ENCODE assay signal across 13 mouse cellular contexts in genomic region chr1:190971708-190972610, GRCm38 (mm10). TPM values are rescaled to one million over a fixed set of nuclear protein-coding genes. Genes with fewer than 3 reads are reported as not detected.
DNase-seq lines count a peak whose midpoint lies in the region; ATAC-seq lines count a peak whose summit lies in the region.
"Had no signal": no experiment of that assay in that cellular context is flagged by ENCODE, and none has a peak within 500 bp of the region (broad histone marks: within the 10 kb centered on the region; RNA-seq: fewer than 3 reads in every experiment).

No protein-coding gene starts in this region.

- no peak overlapping the region for H3K4me2 ChIP-seq in limb, embryonic 12.5 days
- peak overlapping the region; percentile 17 for H3K4me2 ChIP-seq in heart, embryonic 12.5 days
- no peak overlapping the region for H3K4me2 ChIP-seq in kidney, embryonic 14.5 days (replicated peaks; ENCODE audit: low read depth, low read length)

- ATAC-seq in limb, embryonic 12.5 days (ENCODE audit: insufficient number of reproducible peaks, insufficient read depth, low FRiP score, low TSS enrichment, low read depth): no peak
- no peak for ATAC-seq in heart, embryonic 12.5 days (ENCODE audit: insufficient number of reproducible peaks, low FRiP score)
- ATAC-seq in megakaryocyte-erythroid progenitor cell, adult 5-6 weeks (replicated peaks; ENCODE audit: low FRiP score, low TSS enrichment, poor library complexity, severe bottlenecking): peak; percentile 91
- ATAC-seq in kidney, embryonic 14.5 days (ENCODE audit: low FRiP score, low TSS enrichment): no peak
- ATAC-seq: inflammation-experienced regulatory T-cells, adult 6 months had no signal

- H3K9ac ChIP-seq in limb, embryonic 12.5 days (replicated peaks): no peak overlapping the region; the same call in 1 of the 2 replicates
- H3K9ac ChIP-seq in heart, embryonic 12.5 days: peak overlapping the region; percentile 48
- H3K9ac ChIP-seq in kidney, embryonic 14.5 days (ENCODE audit: low read depth, low read length): no peak overlapping the region

- H3K27me3 ChIP-seq in limb, embryonic 12.5 days: no peaks in the 10 kb centered on the region
- H3K27me3 ChIP-seq in limb, embryonic 10.5 days (ENCODE audit: low read depth, poor library complexity, severe bottlenecking): no peaks in the 10 kb centered on the region
- H3K27me3 ChIP-seq in heart, embryonic 12.5 days (replicated peaks): no peaks in the 10 kb centered on the region
- no peaks in the 10 kb centered on the region for H3K27me3 ChIP-seq in kidney, embryonic 14.5 days (ENCODE audit: control insufficient read depth, insufficient read depth, low read length)

- H3K4me1 ChIP-seq in limb, embryonic 12.5 days (replicated peaks): peaks cover 19% of the 10 kb centered on the region
- peaks cover 16% of the 10 kb centered on the region for H3K4me1 ChIP-seq in limb, embryonic 10.5 days
- H3K4me1 ChIP-seq in heart, embryonic 12.5 days (replicated peaks): peaks cover 69% of the 10 kb centered on the region
- H3K4me1 ChIP-seq in kidney, embryonic 14.5 days (ENCODE audit: control insufficient read depth, insufficient read depth, low read length): peaks cover 5% of the 10 kb centered on the region; the same call in 1 of the 2 replicates

- no peak overlapping the region for H3K4me3 ChIP-seq in limb, embryonic 12.5 days (replicated peaks)
- no peak overlapping the region for H3K4me3 ChIP-seq in limb, embryonic 10.5 days
- no peak overlapping the region for H3K4me3 ChIP-seq in heart, embryonic 12.5 days
- no peak overlapping the region for H3K4me3 ChIP-seq in kidney, embryonic 14.5 days (ENCODE audit: low read length)
- H3K4me3 ChIP-seq: embryonic facial prominence, embryonic 10.5 days had no signal

- WGBS in limb, embryonic 12.5 days: 78% methylated on average over 14 of the region's 14 CpGs
- WGBS in limb, embryonic 10.5 days: 82% methylated on average over 14 of the region's 14 CpGs
- WGBS in heart, embryonic 12.5 days: 68% methylated on average over 14 of the region's 14 CpGs
- 78% methylated on average over 14 of the region's 14 CpGs for WGBS in kidney, embryonic 14.5 days

- 0 out of 2 replicates have a peak overlapping the region, but pooled peaks have one; percentile 7 for H3K27ac ChIP-seq in limb, embryonic 12.5 days
- H3K27ac ChIP-seq in limb, embryonic 10.5 days: no peak overlapping the region
- H3K27ac ChIP-seq in heart, embryonic 12.5 days (ENCODE audit: poor library complexity, severe bottlenecking): peak overlapping the region; percentile 75
- H3K27ac ChIP-seq in kidney, embryonic 14.5 days (ENCODE audit: low read depth, low read length): no peak overlapping the region
- H3K27ac ChIP-seq: embryonic facial prominence, embryonic 10.5 days had no signal

- H3K9me3 ChIP-seq in limb, embryonic 12.5 days: no peaks in the 10 kb centered on the region
- no peaks in the 10 kb centered on the region for H3K9me3 ChIP-seq in limb, embryonic 10.5 days (replicated peaks)
- H3K9me3 ChIP-seq in heart, embryonic 12.5 days (replicated peaks): no peaks in the 10 kb centered on the region
- H3K9me3 ChIP-seq in kidney, embryonic 14.5 days (ENCODE audit: control insufficient read depth, low read length): no peaks in the 10 kb centered on the region
- H3K9me3 ChIP-seq: embryonic facial prominence, embryonic 10.5 days; G1E had no signal

- H3K36me3 ChIP-seq in limb, embryonic 12.5 days: peaks cover 95% of the 10 kb centered on the region
- H3K36me3 ChIP-seq in limb, embryonic 10.5 days: peaks cover 100% of the 10 kb centered on the region
- peaks cover 90% of the 10 kb centered on the region for H3K36me3 ChIP-seq in heart, embryonic 12.5 days
- H3K36me3 ChIP-seq in kidney, embryonic 14.5 days (ENCODE audit: control insufficient read depth, insufficient read depth, low read length): peaks cover 58% of the 10 kb centered on the region
- H3K36me3 ChIP-seq: G1E had no signal

- DNase-seq in cerebellum, adult 11-12 months: peak; percentile 36
- no peak for DNase-seq in cerebellum, adult 11 months
- no peak for DNase-seq in limb, embryonic 10.5 days (ENCODE audit: low spot score)
- no peak for DNase-seq in thymus, postnatal 10 days (ENCODE audit: low spot score in 2 of 2)
- DNase-seq: adrenal gland, adult 8-10 months; midbrain, embryonic 14.5 days had no signal

RNA-seq across cellular contexts. Expression of gene Vash2, which starts 7.1 kb away (rescaled TPM):
- 81.8 and 82.0 TPM in 2 replicates for polyA plus RNA-seq in limb, embryonic 12.5 days (2016; fragmentation: Nextera tagmentation; extraction: Ambion mirVana)
- 56.3 and 64.0 TPM in 2 replicates for polyA plus RNA-seq in limb, embryonic 10.5 days (2016; fragmentation: Nextera tagmentation; extraction: Ambion mirVana)
- polyA plus RNA-seq in heart, embryonic 12.5 days (2016; fragmentation: Nextera tagmentation; extraction: Ambion mirVana): 68.6 and 74.0 TPM in 2 replicates
- total RNA-seq in megakaryocyte-erythroid progenitor cell, adult 5-6 weeks (2014; fragmentation: Nextera tagmentation): not detected in 2 replicates
- total RNA-seq in megakaryocyte-erythroid progenitor cell, adult 5-6 weeks (2017): not detected in 2 replicates
- 20.3 and 41.4 TPM in 2 replicates for polyA plus RNA-seq in kidney, embryonic 14.5 days (2014; fragmentation: Nextera tagmentation; extraction: Ambion mirVana)
- polyA plus RNA-seq: G1E had no signal

RNA-seq across cellular contexts. Expression of gene Angel2, which starts 47.0 kb away (rescaled TPM):
- 60.6 and 61.7 TPM in 2 replicates for polyA plus RNA-seq in limb, embryonic 12.5 days (2016; fragmentation: Nextera tagmentation; extraction: Ambion mirVana)
- 51.3 and 55.0 TPM in 2 replicates for polyA plus RNA-seq in limb, embryonic 10.5 days (2016; fragmentation: Nextera tagmentation; extraction: Ambion mirVana)
- 38.2 and 38.3 TPM in 2 replicates for polyA plus RNA-seq in heart, embryonic 12.5 days (2016; fragmentation: Nextera tagmentation; extraction: Ambion mirVana)
- 36.3 and 39.8 TPM in 2 replicates for total RNA-seq in megakaryocyte-erythroid progenitor cell, adult 5-6 weeks (2014; fragmentation: Nextera tagmentation)
- 37.0 and 42.6 TPM in 2 replicates for total RNA-seq in megakaryocyte-erythroid progenitor cell, adult 5-6 weeks (2017)
- 36.6 and 51.1 TPM in 2 replicates for polyA plus RNA-seq in kidney, embryonic 14.5 days (2014; fragmentation: Nextera tagmentation; extraction: Ambion mirVana)

RNA-seq across cellular contexts. Expression of gene Flvcr1, which starts 54.0 kb away (rescaled TPM):
- polyA plus RNA-seq in limb, embryonic 12.5 days (2016; fragmentation: Nextera tagmentation; extraction: Ambion mirVana): 7.3 and 8.4 TPM in 2 replicates
- polyA plus RNA-seq in limb, embryonic 10.5 days (2016; fragmentation: Nextera tagmentation; extraction: Ambion mirVana): 6.9 and 8.7 TPM in 2 replicates
- polyA plus RNA-seq in heart, embryonic 12.5 days (2016; fragmentation: Nextera tagmentation; extraction: Ambion mirVana): 4.4 and 5.4 TPM in 2 replicates
- total RNA-seq in megakaryocyte-erythroid progenitor cell, adult 5-6 weeks (2014; fragmentation: Nextera tagmentation): 28.5 and 30.6 TPM in 2 replicates
- total RNA-seq in megakaryocyte-erythroid progenitor cell, adult 5-6 weeks (2017): 28.2 and 30.3 TPM in 2 replicates
- polyA plus RNA-seq in kidney, embryonic 14.5 days (2014; fragmentation: Nextera tagmentation; extraction: Ambion mirVana): 6.8 and 8.5 TPM in 2 replicates

Comparison
In these comparisons a context has a peak if more than half of its experiments do, and no peak if none do; other contexts are left out.
1. H3K27ac ChIP-seq: peak in limb, embryonic 12.5 days (single experiment) and heart, embryonic 12.5 days (single experiment); none in limb, embryonic 10.5 days (single experiment) and kidney, embryonic 14.5 days (single experiment).